Mouse (Mus musculus): ENCODE results near the gene St3gal3.

The St3gal3 gene

DNA sequence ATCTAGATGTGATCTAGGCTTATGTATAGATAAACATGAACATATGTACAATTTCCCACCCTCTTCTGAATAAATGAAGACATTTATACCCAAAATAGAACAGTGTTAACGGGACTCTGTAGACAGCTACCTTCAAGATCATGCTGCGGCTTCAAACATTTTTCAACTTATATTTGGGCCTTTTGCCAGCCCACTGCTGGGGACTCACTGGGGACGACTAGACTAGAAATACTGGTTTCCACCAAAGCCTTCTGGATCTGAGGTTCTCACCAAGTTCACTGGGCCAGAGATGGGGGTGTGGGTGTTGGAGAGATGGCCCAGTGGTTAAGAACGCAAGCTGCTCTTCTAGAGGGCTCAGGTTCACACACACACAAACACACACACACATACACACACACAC, 49.7 kb downstream of the St3gal3 start:
- no peak for DNase-seq

DNA sequence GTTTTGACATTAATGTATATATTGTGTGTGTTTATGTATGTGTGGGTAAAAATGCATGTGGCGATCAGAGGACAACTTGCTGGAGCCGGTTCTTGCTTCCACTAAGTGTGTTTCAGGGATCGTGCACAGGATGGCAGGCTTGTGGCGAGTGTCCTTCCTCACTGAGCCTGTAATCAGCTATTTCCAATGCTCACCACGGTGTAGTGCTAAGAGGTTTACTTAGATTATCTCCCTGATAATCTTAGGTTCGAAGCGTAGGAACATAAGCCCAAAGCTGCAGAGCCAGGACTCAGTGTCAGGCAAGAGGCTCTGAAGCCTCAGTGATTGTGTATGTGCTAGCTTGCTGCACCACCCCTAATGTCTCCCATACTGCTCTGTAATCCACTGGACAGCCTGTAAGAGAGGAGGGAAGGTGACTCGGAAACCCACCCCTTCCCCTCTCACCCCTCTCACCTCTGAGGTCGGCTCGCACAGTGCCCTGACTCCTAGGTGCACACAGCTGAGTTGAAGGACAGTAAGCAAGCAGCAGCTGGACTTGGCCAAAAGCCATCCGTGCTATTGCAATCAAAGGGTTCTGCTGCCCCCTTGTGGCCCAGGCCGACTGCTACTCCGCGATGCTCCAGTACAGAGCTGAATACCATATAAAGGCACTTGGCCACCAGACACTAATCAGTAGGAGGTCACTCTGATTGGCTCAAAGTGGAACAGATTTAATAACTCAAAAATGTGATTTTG, 51.3 kb downstream of the St3gal3 start:
- peak; percentile 36 to 46 for DNase-seq

DNA sequence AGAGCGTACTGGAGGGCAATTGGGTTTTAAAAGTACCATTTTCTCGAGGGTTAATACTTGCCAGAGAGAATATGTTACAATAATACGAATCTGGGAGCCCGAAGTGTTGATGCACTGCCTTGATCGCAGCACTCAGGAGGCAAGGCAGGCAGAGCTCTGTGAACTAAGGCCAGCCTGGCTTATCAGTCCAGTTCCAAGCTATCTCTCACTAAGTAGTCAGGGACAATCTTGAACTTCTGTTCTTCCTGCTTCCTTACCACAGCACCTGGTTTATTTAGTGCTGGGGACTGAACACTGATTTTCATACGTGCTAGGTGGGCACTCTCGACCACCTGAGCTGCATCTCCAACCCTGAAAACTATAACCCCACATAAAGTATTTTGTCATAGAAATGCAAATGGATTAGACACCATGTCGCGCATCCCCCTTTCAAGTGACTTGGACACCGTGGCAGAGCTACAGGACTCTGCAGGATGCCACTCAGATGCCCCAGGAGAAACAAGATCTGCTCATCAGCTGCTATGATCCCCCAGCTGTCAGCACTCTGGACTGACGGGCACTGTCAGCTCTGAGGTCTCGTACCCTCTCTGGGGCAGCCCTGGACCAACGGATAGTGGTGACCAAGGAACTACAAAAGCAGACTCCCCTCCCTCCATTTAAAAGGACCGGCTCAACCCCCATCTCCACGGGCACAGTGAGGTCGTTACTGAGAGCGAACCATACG, 52.9 kb downstream of the St3gal3 start:
- no peak for DNase-seq

GRCm38 (mm10) chr4:118080481-118080880, 54.2 kb downstream of the St3gal3 start:
- DNase-seq: no peak

GRCm38 (mm10) chr4:118079195-118079594, 55.5 kb downstream of the St3gal3 start:
- DNase-seq: no peak

GRCm38 (mm10) chr4:118078576-118078975, 56.1 kb downstream of the St3gal3 start:
- no peak for DNase-seq

- no peak for DNase-seq
Measured at GRCm38 (mm10) chr4:118077293-118077752, 57.4 kb downstream of the St3gal3 start.

- no peak for DNase-seq
Measured at GRCm38 (mm10) chr4:118076648-118077047, 58.1 kb downstream of the St3gal3 start.

- DNase-seq: no peak
Measured at GRCm38 (mm10) chr4:118075343-118075742, 59.4 kb downstream of the St3gal3 start.

DNA sequence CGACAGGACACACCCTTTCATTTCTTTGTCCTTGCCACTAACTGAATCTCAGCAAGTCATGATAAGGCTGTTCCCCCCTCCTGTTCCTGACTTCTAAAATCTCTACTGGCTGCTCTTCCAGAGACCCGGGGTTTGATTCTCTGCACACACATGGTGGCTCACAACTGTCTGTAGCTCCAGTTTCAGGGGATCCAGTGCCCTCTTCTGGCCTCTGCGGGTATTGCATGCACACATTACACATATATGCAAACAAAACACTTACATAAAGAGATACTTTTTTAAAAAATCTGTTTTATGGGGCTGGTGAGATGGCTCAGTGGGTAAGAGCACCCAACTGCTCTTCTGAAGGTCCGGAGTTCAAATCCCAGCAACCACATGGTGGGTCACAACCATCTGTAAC, 60.5 kb downstream of the St3gal3 start:
- DNase-seq: no peak

DNA sequence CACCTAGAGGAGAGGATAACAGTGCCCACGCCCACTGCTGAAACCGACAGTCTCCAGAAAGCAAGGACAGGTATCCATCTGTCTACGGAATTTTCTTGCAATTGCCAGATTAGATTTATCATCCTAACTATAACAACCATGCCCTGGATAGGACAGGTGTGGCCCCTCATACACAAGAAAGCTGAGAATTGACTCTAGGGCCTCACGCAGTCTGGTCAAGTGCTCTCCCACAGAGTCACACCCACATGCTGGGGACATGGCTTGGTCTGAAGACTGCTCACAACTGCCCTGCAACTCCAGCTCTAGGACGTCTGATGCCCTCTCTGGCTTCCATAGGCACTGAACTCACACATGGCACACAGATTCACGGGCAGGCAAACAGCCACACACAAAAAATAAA, 61.6 kb downstream of the St3gal3 start:
- no peak for DNase-seq

- DNase-seq: no peak
Measured at GRCm38 (mm10) chr4:118071891-118072290, 62.8 kb downstream of the St3gal3 start.

DNA sequence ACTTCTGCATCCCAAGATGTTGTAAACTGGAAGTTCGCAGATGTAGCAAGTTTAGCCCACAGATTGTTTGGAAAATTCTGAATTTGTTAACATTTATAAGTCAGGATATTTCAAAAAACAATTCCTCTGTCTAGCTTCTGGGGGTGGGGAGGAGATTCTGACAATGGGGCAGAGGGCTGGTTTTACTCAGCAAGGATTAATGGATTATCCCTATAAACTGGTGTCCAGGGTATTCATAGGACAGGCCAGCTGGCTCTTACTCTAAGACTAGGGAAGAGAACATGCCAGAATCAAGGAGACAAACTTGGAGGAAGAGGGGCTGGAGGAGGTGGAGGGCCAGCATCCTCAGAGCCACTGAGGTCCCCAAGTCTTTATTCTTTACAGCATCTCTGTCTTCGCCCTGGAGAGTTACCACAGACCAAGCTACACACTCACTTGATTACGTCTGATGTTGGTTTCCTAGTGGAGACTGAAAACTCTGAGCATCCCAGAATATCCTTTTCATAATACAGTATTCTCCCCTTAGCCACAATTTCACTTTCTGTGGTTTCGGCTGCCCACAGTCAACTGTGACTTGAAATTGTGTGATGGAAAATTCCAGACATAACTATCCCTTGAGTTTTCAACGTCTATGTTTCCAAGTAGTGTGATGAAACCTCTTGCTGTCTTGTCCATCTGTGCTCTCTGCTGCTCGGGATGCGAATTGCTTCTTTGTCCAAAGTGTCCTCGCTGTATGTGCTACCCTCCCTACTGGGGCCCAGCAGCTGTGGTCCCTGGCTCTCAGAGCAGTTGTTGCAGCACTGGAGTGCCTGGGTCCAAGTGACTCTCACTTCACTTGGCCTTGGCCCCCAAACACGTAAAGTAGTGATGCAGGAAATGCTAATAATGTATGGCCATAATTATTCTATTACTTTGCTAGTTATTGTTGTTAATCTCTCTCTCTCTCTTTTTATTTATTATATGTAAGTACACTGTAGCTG, 64.2 kb downstream of the St3gal3 start:
- DNase-seq: no peak

GRCm38 (mm10) chr4:118061809-118062463, 72.8 kb downstream of the St3gal3 start:
- DNase-seq: no peak

DNA sequence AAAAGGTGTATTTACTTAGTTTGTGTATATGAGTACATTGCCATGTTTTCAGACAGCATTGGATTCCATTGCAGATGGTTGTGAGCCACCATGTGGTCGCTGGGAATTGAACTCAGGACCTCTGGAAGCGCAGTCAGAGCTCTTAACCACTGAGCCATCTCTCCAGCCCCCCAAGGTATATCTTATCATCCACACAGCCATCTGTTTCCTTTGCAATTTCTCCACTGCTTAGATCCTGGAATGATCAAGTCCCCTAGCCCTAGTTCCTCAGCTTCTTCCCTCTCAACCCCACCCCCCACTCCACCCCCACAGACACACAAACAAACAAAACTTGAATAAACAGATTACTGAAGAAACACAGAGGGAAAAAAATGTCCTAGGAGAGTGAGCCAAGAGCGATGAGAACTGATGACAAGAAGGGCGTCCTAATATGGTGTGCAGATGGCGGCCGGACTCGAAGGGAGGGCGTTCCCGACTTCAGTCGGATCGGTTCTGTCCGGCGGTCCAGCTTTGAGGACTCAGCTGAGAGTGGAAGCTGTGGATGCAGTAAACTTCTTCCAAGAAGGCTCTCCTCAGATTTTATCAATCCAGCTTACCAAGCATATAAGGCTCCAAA, 73.7 kb downstream of the St3gal3 start:
- DNase-seq: no peak

- DNase-seq: no peak
Measured at GRCm38 (mm10) chr4:118059816-118060475, 74.8 kb downstream of the St3gal3 start.

DNA sequence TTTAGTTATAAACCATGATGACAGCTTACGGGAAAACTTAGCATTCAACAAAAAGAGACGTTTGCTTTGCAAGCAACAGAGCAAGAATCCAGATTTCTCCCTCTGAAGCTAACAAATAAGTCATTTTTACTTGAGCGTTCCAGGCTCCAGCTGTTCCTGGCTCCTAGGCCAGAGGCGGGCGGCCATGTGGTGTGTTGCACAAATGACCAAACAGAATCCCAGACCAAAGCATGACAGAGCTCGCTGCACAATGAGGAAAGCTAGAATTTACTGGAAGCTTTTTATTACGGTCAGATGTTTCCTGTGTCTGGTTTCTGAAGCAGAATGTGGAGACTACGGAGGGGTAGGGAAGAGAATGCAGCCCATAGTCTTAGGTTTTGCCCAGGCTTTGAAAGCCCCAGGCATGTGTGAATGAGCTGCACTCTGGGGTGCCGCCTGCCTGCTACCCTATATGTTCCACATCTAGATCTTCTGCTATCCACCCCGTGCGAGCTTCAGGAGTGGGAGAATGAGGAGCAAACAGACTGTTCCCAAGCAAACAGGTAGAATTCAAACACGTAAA, 76.5 kb downstream of the St3gal3 start:
- DNase-seq: no peak

DNA sequence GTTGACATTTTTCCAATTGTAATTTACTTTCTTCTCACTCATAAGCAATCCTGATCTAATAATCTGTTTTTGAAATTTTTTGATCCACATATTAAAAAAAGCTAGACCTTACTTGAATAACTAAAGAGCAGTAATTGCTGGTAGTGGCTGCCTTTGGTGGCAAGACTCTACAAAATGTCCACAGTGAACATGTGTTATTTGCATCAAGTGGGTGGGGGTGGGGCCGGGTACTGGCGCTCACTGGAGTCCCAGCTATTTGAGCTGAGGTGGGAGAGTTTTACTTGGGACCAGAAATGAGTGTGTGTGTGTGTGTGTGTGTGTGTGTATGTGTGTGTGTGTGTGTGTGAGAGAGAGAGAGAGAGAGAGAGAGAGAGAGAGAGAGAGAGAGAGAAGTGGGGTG, 77.6 kb downstream of the St3gal3 start:
- no peak for DNase-seq

GRCm38 (mm10) chr4:118054615-118055014, 80.1 kb downstream of the St3gal3 start:
- no peak for DNase-seq

GRCm38 (mm10) chr4:118053904-118054303, 80.8 kb downstream of the St3gal3 start:
- no peak for DNase-seq

All from thymus, adult 18-20 months (tissue).